Mouse (Mus musculus): ENCODE data around the gene Evx1. TPM values are rescaled to one million over a fixed set of nuclear protein-coding genes. Genes with fewer than 3 reads are reported as not detected.
"Not testable (repeated sequence)": the region's sequence is repeated elsewhere in the genome, so short reads cannot be mapped to it uniquely, and the experiment has no call there.

Evx1 gene
- polyA plus RNA-seq, 1 experiment from 2014 or later, result not detected

- Histone ChIP-seq H3K4me2 (ENCODE audit: low read depth, low read length) (no peak overlapping the region), H3K4me1 (ENCODE audit: insufficient read depth) (no peaks in the 10 kb centered on the region), H3K27me3 (ENCODE audit: insufficient read depth, low read length) (peaks cover 80% of the 10 kb centered on the region), H3K9ac (replicated peaks) (no peak overlapping the region), H3K9me3 (ENCODE audit: low read length) (no peaks in the 10 kb centered on the region), H3K36me3 (replicated peaks; ENCODE audit: insufficient read depth, low read length) (no peaks in the 10 kb centered on the region), H3K27ac (ENCODE audit: low read depth) (no peak overlapping the region), H3K4me3 (ENCODE audit: low read depth, low read length) (no peak overlapping the region)
- TF ChIP-seq CTCF (IDR thresholded peaks at IDR 0.05; ENCODE audit: low read depth) (no peak), EP300 (IDR thresholded peaks at IDR 0.05; ENCODE audit: low read depth) (no peak)
- DNase-seq (no peak), ATAC-seq (no peak)
- 5% methylated on average over 16 of the region's 16 CpGs for WGBS (ENCODE audit: insufficient replicate concordance)
Observed at GRCm38 (mm10) chr6:52322721-52323215, 9.5 kb downstream of the Evx1 start.

- Histone ChIP-seq H3K4me1 (ENCODE audit: insufficient read depth) (no peaks in the 10 kb centered on the region), H3K36me3 (replicated peaks; ENCODE audit: insufficient read depth, low read length) (no peaks in the 10 kb centered on the region), H3K4me2 (ENCODE audit: low read depth, low read length) (no peak overlapping the region), H3K9me3 (ENCODE audit: low read length) (no peaks in the 10 kb centered on the region), H3K27me3 (ENCODE audit: insufficient read depth, low read length) (peaks cover 75% of the 10 kb centered on the region), H3K27ac (ENCODE audit: low read depth) (no peak overlapping the region), H3K4me3 (ENCODE audit: low read depth, low read length) (no peak overlapping the region), H3K9ac (replicated peaks) (no peak overlapping the region)
- no peak for TF ChIP-seq EP300 (IDR thresholded peaks at IDR 0.05; ENCODE audit: low read depth)
- WGBS (ENCODE audit: insufficient replicate concordance), result 12% methylated on average over 10 of the region's 10 CpGs
- no peak for ATAC-seq
- no peak for DNase-seq
Observed at GRCm38 (mm10) chr6:52323292-52323691, 10.0 kb downstream of the Evx1 start.

- no peak overlapping the region for H3K4me2 ChIP-seq (ENCODE audit: low read depth, low read length)
- no peaks in the 10 kb centered on the region for H3K36me3 ChIP-seq (replicated peaks; ENCODE audit: insufficient read depth, low read length)
- H3K9ac ChIP-seq (replicated peaks), result no peak overlapping the region
- 56% methylated on average over 3 of the region's 3 CpGs for WGBS (ENCODE audit: insufficient replicate concordance)
- TF ChIP-seq CTCF (IDR thresholded peaks at IDR 0.05; ENCODE audit: low read depth), result no peak
- TF ChIP-seq EP300 (IDR thresholded peaks at IDR 0.05; ENCODE audit: low read depth), result no peak
- peaks cover 72% of the 10 kb centered on the region for H3K27me3 ChIP-seq (ENCODE audit: insufficient read depth, low read length)
- no peak for DNase-seq
- H3K4me1 ChIP-seq (ENCODE audit: insufficient read depth), result no peaks in the 10 kb centered on the region
- no peak overlapping the region for H3K27ac ChIP-seq (ENCODE audit: low read depth)
- no peak overlapping the region for H3K4me3 ChIP-seq (ENCODE audit: low read depth, low read length)
- no peak for ATAC-seq
- H3K9me3 ChIP-seq (ENCODE audit: low read length), result no peaks in the 10 kb centered on the region
Observed at GRCm38 (mm10) chr6:52324061-52324460, 10.8 kb downstream of the Evx1 start.

GRCm38 (mm10) chr6:52346816-52347215, 33.5 kb downstream of the Evx1 start:
- DNase-seq; H3K4me2 ChIP-seq (ENCODE audit: low read depth, low read length); H3K4me1 ChIP-seq (ENCODE audit: insufficient read depth); H3K36me3 ChIP-seq (replicated peaks; ENCODE audit: insufficient read depth, low read length); H3K9ac ChIP-seq (replicated peaks); H3K9me3 ChIP-seq (ENCODE audit: low read length); H3K27me3 ChIP-seq (ENCODE audit: insufficient read depth, low read length); H3K27ac ChIP-seq (ENCODE audit: low read depth); H3K4me3 ChIP-seq (ENCODE audit: low read depth, low read length); ATAC-seq: not testable (repeated sequence)
- WGBS (ENCODE audit: insufficient replicate concordance), result 87% methylated on average over 15 of the region's 16 CpGs

- ATAC-seq (no peak), DNase-seq (no peak)
- Histone ChIP-seq H3K4me2 (ENCODE audit: low read depth, low read length) (no peak overlapping the region), H3K9ac (replicated peaks) (no peak overlapping the region), H3K27ac (ENCODE audit: low read depth) (no peak overlapping the region), H3K4me3 (ENCODE audit: low read depth, low read length) (no peak overlapping the region), H3K27me3 (ENCODE audit: insufficient read depth, low read length) (no peaks in the 10 kb centered on the region), H3K9me3 (ENCODE audit: low read length) (no peaks in the 10 kb centered on the region), H3K36me3 (replicated peaks; ENCODE audit: insufficient read depth, low read length) (no peaks in the 10 kb centered on the region), H3K4me1 (ENCODE audit: insufficient read depth) (no peaks in the 10 kb centered on the region)
- TF ChIP-seq CTCF (IDR thresholded peaks at IDR 0.05; ENCODE audit: low read depth) (no peak), EP300 (IDR thresholded peaks at IDR 0.05; ENCODE audit: low read depth) (no peak)
- 80% methylated on average over 2 of the region's 2 CpGs for WGBS (ENCODE audit: insufficient replicate concordance)
Observed at GRCm38 (mm10) chr6:52366021-52366420, 52.7 kb downstream of the Evx1 start.

GRCm38 (mm10) chr6:52366533-52366932, 53.2 kb downstream of the Evx1 start:
- Histone ChIP-seq H3K4me1 (ENCODE audit: insufficient read depth) (no peaks in the 10 kb centered on the region), H3K27me3 (ENCODE audit: insufficient read depth, low read length) (no peaks in the 10 kb centered on the region), H3K27ac (ENCODE audit: low read depth) (no peak overlapping the region), H3K36me3 (replicated peaks; ENCODE audit: insufficient read depth, low read length) (no peaks in the 10 kb centered on the region), H3K4me2 (ENCODE audit: low read depth, low read length) (no peak overlapping the region), H3K9ac (replicated peaks) (no peak overlapping the region), H3K9me3 (ENCODE audit: low read length) (no peaks in the 10 kb centered on the region), H3K4me3 (ENCODE audit: low read depth, low read length) (no peak overlapping the region)
- DNase-seq, result no peak
- 79% methylated on average over 11 of the region's 11 CpGs for WGBS (ENCODE audit: insufficient replicate concordance)
- no peak for ATAC-seq
- TF ChIP-seq CTCF (IDR thresholded peaks at IDR 0.05; ENCODE audit: low read depth) (no peak), EP300 (IDR thresholded peaks at IDR 0.05; ENCODE audit: low read depth) (no peak)

- TF ChIP-seq EP300 (IDR thresholded peaks at IDR 0.05; ENCODE audit: low read depth), result no peak
- no peak for TF ChIP-seq CTCF (IDR thresholded peaks at IDR 0.05; ENCODE audit: low read depth)
- no peaks in the 10 kb centered on the region for H3K36me3 ChIP-seq (replicated peaks; ENCODE audit: insufficient read depth, low read length)
- no peak for ATAC-seq
- no peak overlapping the region for H3K9ac ChIP-seq (replicated peaks)
- H3K27ac ChIP-seq (ENCODE audit: low read depth), result no peak overlapping the region
- H3K4me2 ChIP-seq (ENCODE audit: low read depth, low read length), result no peak overlapping the region
- no peak overlapping the region for H3K4me3 ChIP-seq (ENCODE audit: low read depth, low read length)
- H3K9me3 ChIP-seq (ENCODE audit: low read length), result no peaks in the 10 kb centered on the region
- DNase-seq, result no peak
- H3K4me1 ChIP-seq (ENCODE audit: insufficient read depth), result no peaks in the 10 kb centered on the region
- WGBS (ENCODE audit: insufficient replicate concordance), result 86% methylated on average over 4 of the region's 4 CpGs
- no peaks in the 10 kb centered on the region for H3K27me3 ChIP-seq (ENCODE audit: insufficient read depth, low read length)
Observed at GRCm38 (mm10) chr6:52367067-52367466, 53.8 kb downstream of the Evx1 start.

Other genes with a start within 250 kb of the Evx1 start
- 0.11 and 0.16 TPM in 2 replicates for gene Hoxa1, start 155.2 kb upstream of the Evx1 start, polyA plus RNA-seq (2015; fragmentation: Nextera tagmentation; extraction: Ambion mirVana)
- 0.39 and 0.63 TPM in 2 replicates for gene Hoxa2, start 148.7 kb upstream of the Evx1 start, polyA plus RNA-seq (2015; fragmentation: Nextera tagmentation; extraction: Ambion mirVana)
- not detected in 2 replicates for gene 5730596B20Rik, start 136.0 kb upstream of the Evx1 start, polyA plus RNA-seq (2015; fragmentation: Nextera tagmentation; extraction: Ambion mirVana)
- gene Hoxa4, start 121.7 kb upstream of the Evx1 start, polyA plus RNA-seq (2015; fragmentation: Nextera tagmentation; extraction: Ambion mirVana), result 0.13 and 0.30 TPM in 2 replicates
- gene Hoxa5, start 108.9 kb upstream of the Evx1 start, polyA plus RNA-seq (2015; fragmentation: Nextera tagmentation; extraction: Ambion mirVana), result 0.58 and 0.73 TPM in 2 replicates
- not detected in 2 replicates for gene Hoxa6, start 104.8 kb upstream of the Evx1 start, polyA plus RNA-seq (2015; fragmentation: Nextera tagmentation; extraction: Ambion mirVana)
- 0.16 and 0.17 TPM in 2 replicates for gene Hoxa3, start 100.2 kb upstream of the Evx1 start, polyA plus RNA-seq (2015; fragmentation: Nextera tagmentation; extraction: Ambion mirVana)
- gene Gm28308, start 100.2 kb upstream of the Evx1 start, polyA plus RNA-seq (2015; fragmentation: Nextera tagmentation; extraction: Ambion mirVana), result not detected in 2 replicates
- 0.39 and 0.50 TPM in 2 replicates for gene Hoxa7, start 91.6 kb upstream of the Evx1 start, polyA plus RNA-seq (2015; fragmentation: Nextera tagmentation; extraction: Ambion mirVana)
- 0.11 and 0.26 TPM in 2 replicates for gene Hoxa9, start 82.4 kb upstream of the Evx1 start, polyA plus RNA-seq (2015; fragmentation: Nextera tagmentation; extraction: Ambion mirVana)
- not detected in 2 replicates for gene Hoxa10, start 72.6 kb upstream of the Evx1 start, polyA plus RNA-seq (2015; fragmentation: Nextera tagmentation; extraction: Ambion mirVana)
- gene Hoxa11, start 67.7 kb upstream of the Evx1 start, polyA plus RNA-seq (2015; fragmentation: Nextera tagmentation; extraction: Ambion mirVana), result not detected in 2 replicates
- not detected in 2 replicates for gene Hoxa13, start 52.6 kb upstream of the Evx1 start, polyA plus RNA-seq (2015; fragmentation: Nextera tagmentation; extraction: Ambion mirVana)

All from liver, postnatal 0 days (tissue).